Mouse (Mus musculus) left cerebral cortex, postnatal 14 days (tissue): ENCODE results near the gene Pcsk7. TPM values are rescaled to one million over a fixed set of nuclear protein-coding genes. Genes with fewer than 3 reads are reported as not detected.
A peak's percentile ranks its signal among the peaks of the same experiment; 100 is the strongest.

Experiments used
- DNase-seq, 2 experiments: peaks; one replicate each; pipeline ENCODE4 v3.0.0; 2021 to 2022; ENCODE audit warnings: low spot score in 2 of 2, mixed read lengths in 1 of 2
- intact Hi-C: fragments of 180-260 bp; cut with DNase I; formaldehyde crosslinking; loops from one replicate; pipeline ENCODE4 v1.15.1; 2025
- long read RNA-seq, 2 experiments: library from polyadenylated mRNA; stranded (forward); transcript quantifications; one replicate each; pipeline ENCODE4 v2.0.0; 2021
- total RNA-seq, 2 experiments: library from RNA; stranded (reverse); gene quantifications; 2 replicates each; pipeline ENCODE4 v1.2.3; 2021

The Pcsk7 gene
- 10 to 100 TPM; 19.7 to 20.3 TPM for total RNA-seq
- long read RNA-seq, experiment 1, transcript Pcsk7-201 (17 exons, 3,876 nt): major isoform, 10 of 15 reads
- long read RNA-seq, experiment 1, partial matches to known transcripts: 1 of 15 reads
- long read RNA-seq, experiment 1, other reads (novel, unspliced or antisense): 3 of 15 reads
- long read RNA-seq, experiment 2, transcript Pcsk7-201 (17 exons, 3,876 nt): major isoform, 11 of 23 reads
- long read RNA-seq, experiment 2, partial matches to known transcripts: 2 of 23 reads
- long read RNA-seq, experiment 2, other reads (novel, unspliced or antisense): 10 of 23 reads

DNA sequence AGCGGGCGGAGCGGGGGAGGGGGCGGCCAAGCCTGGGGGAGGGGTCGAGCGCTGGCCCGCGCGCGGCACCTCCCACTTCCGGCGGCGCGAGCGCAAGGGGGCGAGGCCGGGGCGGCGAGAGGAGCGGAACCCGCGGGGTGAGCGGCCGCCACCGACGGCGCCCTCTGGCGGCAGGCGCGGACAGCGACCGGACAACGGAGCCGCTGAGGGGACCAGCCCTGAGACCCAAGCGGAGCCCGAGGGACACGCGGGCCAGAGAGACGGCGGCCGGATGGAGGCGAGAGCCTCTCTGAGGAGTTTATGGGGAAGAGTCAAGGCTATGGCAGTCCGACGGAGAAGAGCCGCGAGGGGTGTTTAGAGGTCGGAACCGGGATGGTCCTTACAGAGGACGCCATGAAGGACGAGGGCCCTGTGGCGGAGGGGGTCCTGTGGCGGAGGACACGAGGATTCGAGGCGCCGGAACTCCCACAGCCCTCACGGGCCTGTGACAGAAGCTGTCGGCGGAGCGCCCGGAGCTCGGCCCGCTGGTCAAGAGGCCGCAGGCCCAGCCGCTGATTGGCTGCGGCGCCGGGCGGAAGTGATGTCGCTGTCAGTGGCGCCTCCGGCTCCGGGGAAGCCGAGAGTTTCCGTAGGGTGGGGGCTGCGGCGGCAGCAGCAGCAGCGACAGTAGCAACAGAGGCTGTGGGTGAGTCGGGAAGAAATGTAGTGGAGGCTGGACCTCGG, at the start of gene Pcsk7, which contains the start of gene Rnf214:
TSS of gene Pcsk7 (plus strand) at position 143 of the 723 bp plus-strand sequence.
TSS of gene Rnf214 (minus strand) at position 557 of the 723 bp plus-strand sequence.
- intact Hi-C loops: no loop called here

DNA sequence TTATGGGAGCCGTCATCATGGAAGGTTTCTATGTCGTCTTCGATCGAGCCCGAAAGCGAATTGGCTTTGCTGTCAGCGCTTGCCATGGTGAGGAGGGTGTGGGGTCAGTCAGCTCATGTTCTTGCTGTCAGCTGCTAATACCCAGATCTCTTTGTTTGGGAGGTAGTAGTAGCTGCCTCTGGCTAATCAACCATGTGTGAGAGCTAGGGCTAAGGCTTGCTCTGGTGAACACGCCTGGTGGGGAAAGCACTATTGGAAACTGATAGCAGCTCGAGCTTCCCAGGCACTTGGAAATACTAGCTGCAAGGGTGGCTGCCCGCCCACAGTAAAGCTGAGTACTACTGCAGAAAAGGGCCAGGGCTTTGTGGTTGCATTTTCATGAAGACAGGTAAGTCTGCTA, 46.9 kb upstream of the Pcsk7 start:
- DNase-seq: no peak
- intact Hi-C loops: no loop called here

More for the DNA sequence above, at the start of gene Pcsk7, which contains the start of gene Rnf214:
- DNase-seq: peak; percentile 89 to 92

DNA sequence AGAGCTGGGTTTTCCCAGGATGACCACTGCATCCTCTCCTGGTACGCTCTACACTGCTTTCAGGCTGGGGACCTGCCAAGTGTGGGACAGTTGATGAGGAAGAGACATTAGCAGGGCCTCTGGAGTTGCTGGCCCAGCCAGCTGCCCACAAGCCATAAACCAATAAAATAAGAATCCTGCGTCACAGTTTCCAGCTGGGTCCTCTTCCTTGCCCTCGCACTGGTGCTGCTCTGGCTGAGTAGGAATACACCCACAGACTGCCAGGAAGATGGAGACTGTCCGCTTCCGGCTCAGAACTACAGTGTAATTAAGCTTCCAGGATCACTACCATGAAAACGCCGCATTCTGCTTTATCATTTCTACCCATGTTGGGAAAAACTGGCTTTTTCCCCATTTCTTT, 44.5 kb upstream of the Pcsk7 start:
- intact Hi-C loops: no loop called here
- DNase-seq: no peak

DNA sequence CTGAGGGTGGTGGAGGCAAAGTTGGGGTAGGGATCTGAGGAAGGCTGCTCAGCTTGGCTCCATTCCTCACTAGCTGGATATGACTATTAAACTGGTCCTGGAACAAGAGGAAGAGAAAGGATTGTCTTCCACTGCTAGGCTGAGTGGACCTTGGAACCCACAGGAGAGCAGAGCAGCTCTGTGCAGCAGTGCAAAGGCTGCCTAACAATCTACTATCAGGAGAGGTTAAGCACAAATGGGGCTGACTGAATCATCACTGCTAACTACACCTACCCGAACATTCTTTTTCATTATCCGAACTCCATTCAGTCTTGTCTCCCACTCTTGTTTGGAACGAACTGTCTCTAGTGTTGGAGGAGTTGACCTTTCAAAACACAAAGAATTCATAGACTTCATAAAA, 37.1 kb upstream of the Pcsk7 start:
- intact Hi-C loops: no loop called here
- no peak for DNase-seq

DNA sequence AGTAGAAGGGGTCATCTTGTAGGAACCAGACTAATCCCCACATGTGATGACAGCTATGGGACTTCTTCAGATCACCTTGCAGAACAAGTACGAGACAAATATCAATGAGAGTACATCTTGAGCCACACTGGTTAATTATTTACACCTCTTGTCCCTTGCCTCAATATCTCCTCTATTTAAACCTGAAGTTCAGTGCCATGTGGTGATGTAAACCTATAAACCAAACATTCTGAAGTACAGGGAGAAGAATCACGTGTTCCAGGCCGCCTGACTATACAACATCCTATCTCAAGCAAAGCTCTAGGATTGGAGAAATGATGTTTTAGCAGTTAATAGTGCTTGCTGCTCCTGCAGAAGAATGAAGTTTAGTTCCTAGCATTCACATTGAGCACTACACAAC, 36.0 kb upstream of the Pcsk7 start:
- intact Hi-C loops: no loop called here
- no peak for DNase-seq

DNA sequence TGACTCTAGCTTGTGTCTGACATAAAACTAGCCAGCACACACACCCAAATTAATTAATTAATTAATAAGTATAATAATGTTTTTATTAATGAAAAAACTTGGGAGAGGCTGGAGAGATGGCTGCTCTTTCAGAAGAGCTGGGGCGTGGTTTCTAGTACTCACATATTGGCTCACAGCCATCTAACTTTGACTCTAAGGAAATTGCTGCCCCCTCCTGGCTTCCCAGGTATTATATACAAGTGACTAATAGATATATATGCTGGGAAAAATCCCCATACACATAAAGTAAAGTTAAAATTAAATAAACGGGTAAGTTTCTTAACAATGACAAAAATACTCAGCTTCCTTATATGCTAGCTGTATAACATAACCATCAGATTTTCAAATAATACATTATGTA, 28.4 kb upstream of the Pcsk7 start:
- intact Hi-C loops: no loop called here
- no peak for DNase-seq

DNA sequence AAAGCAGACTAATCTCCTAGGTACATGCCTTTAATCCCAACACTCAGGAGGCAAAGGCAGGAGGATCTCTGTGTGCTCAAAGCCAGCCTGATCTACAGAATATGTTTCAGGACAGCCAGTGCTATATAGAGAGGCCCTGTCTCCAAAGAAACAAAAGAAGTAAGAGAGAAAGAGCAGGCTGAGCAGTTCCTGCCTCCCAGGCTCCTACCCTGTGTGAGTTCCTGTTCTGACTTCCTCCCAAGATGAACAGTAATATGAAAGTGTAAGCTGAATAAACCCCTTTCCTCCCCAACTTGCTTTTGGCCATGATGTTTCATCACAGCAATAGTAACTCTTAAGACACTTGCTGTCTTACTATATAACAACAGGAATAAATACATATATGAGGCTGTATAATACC, 12.6 kb upstream of the Pcsk7 start:
- intact Hi-C loops: no loop called here
- no peak for DNase-seq

DNA sequence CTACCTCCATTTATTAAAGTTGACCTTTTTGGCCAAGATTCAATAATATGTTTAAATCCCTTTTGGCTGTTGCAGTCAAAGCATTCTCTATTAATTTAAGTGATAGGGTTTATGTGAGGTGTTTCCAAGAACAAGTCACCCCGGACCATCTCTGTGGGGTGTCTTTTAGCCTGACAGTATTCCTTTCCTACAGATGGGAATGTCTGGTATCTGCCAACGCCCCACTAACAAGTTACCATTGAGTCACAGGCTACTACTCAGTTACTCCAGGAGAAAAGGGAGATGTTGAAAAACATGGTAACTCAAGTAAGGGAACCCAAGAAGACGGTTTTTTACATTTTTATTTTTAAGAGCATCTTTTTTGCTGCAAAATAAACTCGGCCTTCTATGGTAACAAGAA, 1.1 kb upstream of the Pcsk7 start:
- DNase-seq: no peak
- intact Hi-C loops: no loop called here

DNA sequence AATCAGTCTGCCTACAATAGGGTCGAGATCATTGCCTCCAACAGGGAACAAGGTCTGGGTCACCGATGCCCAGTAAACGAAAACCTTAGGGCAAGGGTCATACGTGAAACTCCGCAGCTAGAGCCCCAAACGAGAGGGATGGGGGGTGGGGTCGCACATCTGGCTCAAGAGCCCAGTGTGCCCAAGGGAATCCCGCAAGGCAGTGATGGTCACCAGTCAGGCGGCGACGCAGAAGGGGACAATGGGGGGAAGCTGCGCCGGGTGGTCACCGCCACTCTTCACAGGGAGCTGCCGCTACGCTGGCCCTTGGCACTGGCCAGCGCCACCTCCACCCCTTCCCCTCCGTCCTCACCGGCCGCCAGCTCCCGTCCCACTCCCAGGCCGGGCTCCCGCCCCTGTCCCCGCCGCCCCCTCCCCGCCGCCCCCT, 473 bp upstream of the Pcsk7 start:
- intact Hi-C loops: no loop called here

DNA sequence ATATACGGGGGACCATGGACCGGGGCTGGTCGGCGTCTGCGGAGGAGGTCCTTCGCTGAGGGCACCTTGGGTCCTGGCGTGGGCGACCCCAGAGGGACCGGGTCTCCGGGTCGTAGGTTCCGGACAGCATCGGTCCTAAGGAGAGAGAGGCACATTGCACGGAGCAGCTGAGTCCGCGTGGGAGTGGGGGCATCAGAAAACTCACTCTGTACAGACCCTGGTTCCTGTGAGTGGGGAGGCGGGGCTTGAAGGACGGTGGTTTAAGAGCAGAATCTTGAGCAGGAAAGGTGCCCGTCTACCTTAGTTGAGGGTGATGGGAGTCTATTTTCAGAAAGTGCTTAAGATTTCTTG, 756 bp downstream of the Pcsk7 start:
- DNase-seq: no peak
- intact Hi-C loops: no loop called here

More for the DNA sequence above, 473 bp upstream of the Pcsk7 start:
- DNase-seq: peak in 1 of 2 experiments; percentile 24

DNA sequence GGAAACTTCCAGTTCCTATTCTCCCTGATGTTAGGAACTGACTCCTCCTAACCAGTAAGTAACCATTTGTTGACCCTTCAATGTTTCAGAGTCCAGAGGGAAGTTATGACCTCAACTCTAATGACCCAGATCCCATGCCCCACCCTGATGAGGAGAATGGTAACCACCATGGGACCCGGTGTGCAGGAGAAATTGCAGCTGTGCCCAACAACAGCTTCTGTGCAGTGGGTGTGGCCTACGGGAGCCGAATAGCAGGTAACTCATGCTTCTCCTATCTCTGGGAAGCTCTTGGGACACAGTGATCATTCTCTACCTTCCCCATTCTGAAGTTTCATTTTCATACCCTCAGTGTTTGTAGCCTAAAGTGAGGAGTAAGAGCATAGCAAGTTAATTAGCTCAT, 4.7 kb downstream of the Pcsk7 start:
- intact Hi-C loops: no loop called here
- no peak for DNase-seq

DNA sequence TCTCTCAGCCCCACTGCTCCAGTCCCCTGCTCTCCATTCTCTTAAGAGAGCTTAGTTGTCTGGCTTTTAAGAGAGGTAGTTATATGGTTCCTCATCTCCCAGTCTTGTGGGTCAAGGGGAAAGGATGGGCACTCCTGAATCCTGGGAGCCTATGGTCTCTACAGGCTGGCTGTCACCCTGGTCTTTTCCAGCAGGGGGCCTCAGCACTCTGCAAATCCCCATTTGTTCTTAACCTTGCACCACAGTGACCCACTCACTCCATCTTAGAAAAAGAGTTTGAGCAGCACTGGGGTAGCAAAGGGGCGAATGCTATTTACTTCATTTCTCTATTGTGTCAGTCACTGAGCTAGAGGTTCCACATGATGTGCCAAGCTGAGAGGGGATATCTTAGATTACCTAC, 5.4 kb downstream of the Pcsk7 start:
- peak; percentile 34 to 48 for DNase-seq
- intact Hi-C loops: no loop called here

DNA sequence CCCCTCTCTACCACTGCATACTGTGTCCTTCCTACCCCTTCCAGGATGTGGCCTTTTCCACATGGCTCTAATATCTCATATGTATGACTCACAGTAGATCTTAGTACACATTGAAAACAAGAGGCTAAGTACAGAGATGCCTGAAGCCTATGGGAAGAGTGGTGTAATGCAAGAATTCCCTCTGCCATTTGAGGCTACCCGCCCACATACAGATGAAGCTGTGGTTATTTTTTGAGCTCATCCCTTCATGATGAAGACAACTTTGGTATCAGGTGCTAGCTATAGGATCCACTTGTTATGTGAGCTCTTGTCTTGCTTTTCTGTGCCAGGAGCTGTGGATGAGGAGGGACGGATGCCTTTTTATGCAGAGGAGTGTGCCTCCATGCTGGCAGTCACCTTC, 9.4 kb downstream of the Pcsk7 start:
- DNase-seq: peak in 1 of 2 experiments; percentile 28
- intact Hi-C loops: no loop called here

DNA sequence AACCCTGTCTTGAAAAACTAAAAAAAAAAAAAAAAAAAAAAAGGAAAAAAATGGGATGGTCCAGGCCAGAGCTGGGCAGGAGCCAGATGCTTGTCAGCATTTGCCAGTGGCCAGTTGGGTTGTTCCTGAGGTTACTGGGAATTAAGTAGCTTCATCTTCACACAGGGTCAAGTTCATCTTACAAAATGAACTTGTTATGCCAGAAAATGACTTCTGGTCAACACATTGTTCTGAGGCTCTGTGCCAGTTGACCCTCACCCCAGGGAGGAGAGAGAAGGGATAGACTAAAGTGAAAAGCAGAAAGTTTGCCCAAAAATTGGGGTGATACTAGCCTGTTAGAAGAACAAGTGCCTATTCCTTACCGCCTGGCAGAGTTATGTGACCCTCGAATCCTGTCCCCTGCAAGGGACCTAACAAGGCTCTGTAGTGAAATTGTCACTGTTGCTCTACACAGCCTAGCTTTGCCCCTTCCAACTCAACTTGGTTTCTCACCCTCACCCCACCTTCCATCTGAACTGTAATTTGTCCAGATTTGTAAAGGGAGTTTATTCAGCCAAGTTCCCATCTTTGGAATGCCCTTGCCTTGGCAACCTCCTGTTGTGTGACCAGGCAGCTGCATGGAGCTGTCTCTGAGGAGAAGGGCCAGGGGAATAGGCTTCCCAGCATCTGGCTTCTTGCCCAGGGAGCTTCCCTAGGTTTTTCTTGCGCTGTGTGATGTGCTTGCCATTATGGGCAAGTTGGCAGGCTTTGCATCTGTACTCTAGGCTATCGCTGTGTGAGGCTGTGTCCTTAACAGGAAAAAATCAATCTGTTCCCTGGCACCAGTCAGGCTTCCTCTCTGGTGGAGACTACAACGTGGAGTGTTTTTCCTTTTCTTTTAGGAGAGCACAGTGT, 11.0 kb downstream of the Pcsk7 start:
- intact Hi-C loops: no loop called here
- DNase-seq: peak; percentile 72 to 75

DNA sequence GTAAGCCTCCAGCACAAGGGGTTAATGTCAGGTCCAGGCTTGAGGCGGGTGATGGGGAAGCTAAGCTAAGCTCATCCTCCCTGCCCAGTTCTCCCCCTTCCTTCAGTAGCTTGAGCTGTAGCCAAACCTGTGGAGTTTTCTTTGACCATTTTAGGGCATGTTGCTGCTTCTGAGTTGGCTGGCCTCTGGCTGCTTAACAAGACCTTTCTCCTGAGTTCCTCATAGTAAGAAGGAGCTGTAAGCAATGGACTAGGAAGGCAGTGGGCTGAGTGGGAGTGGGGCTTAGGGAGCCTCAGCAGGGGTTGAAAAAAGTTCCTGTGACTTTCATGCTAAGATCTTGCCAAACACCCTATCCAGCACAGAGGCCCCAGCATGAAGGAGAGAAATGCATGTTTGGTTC, 13.6 kb downstream of the Pcsk7 start:
- intact Hi-C loops: no loop called here

DNA sequence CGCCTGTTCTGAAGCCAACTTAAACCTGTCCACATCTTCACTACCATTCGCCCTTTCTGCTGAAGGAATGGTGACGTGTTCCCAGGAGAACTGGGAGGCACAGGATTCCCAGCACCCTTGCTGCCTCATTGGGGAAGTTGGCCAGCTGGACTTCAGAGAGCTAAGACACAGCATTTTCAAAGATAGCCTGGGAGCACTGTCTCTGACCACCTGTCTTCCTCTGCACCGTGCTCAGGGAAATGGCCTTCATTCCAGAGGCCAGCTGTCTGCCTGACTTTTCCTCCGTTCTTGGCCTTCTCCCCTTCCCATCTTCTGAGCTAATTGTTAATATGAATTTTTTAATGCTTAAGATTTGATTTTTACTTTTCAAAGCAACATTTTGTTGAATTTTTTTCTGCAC, 23.0 kb downstream of the Pcsk7 start:
- intact Hi-C loops: no loop called here
- no peak for DNase-seq

More for the DNA sequence above, 13.6 kb downstream of the Pcsk7 start:
- no peak for DNase-seq

DNA sequence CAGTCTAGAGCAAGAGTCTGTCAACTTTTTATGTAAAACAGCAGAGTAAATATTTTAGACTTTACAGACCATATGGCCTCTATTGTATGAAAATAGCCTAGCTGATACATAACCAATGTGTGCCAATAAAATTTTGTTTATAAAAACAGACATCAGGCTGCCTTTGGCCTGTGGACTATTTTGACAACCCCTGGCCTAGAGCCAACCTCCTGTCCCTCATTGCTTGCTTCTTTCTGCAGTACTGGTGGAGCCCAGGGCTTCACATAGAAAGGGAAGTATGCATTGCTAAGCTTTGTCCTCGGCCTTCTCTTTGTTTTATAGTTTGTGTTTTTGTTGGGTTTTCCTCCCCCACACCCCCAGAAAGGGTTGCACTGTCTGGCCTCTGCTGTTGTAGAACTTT, 25.7 kb downstream of the Pcsk7 start:
- no peak for DNase-seq
- intact Hi-C loops: no loop called here

DNA sequence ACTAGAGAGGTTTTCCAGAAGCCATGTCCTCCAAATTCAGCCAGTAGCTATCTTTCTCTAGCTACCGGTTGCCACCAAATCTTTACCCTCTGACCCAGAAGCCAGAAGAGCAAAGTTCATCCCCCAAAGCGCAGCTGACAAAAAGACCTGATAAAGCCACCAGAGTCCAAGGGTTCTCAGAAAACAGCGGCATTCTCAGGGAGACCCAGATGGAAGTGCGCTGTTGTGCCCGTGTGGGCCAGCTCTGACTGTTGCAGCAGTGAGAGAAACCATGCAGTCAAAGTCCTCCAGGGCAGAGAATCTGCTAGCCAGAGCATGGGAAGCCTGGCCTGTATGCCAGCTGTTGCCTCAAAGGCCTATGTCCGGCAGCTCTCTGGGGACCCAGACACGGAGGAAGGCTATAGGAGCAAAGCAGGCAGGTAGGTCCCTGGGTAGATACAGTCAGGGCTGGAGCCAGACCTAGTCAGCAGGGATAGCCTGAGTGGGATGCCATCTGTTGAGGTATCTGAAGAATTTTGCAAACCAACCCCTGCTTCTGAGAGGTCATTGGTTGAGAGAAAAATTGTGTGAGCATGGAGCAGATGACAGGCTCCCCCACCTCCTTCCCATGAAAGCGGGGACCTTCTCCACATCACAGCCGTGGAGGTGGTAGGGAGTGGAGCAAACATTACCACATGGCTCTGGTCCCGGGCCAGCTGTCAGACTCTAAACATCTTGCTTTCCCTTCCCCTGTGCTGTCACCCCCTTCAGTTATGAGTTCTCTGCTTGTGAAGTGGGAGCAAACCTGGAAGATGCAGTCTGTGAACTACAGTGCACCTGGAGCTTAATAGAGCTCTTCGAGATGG, 26.5 kb downstream of the Pcsk7 start:
- peak; percentile 39 to 53 for DNase-seq
- intact Hi-C loops: no loop called here

DNA sequence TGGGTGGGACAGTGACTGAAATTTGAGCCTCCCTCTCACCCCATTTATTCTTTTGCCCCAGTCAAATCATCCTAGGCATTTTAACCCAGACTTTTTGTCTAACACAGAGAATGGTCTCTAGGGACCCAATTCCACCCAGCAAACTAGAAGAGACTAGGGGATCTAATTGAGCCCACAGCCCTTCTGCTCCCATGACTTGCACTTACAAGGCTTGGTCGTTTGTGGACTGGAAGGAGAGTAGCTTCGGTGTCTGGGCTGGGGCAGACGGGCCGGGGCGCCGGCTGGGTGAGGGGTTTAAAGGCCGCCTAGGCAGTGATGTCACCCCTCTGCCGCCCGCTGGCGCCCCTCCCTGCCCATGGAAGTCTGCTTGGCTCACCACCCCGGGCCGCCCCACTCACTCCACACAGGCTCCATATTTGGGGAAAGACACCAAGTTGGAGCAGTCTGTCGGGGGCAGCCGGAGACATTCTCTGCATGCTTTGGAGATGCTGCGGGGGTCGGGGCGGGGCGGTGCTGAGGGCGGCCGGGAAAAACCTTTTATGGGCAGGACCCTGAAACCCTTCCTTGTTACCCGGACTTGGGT, 29.4 kb downstream of the Pcsk7 start, which contains the start of gene Tagln:
TSS of gene Tagln (minus strand) at position 431 of the 583 bp plus-strand sequence.
- intact Hi-C loops: no loop called here
- no peak for DNase-seq
